Mouse (Mus musculus) right cerebral cortex, postnatal 14 days (tissue): Measurements from ENCODE around the gene Adcy1.

Source experiments
- DNase-seq: peaks from one replicate; pipeline ENCODE4 v3.0.0; 2022

Adcy1 gene

GRCm38 (mm10) chr11:7063001-7063584 lies at the start of gene Adcy1:
Gene Adcy1 (plus strand): TSS chr11:7063489.
- DNase-seq: peak; percentile 59

- peak; percentile 14 for DNase-seq
Measured at GRCm38 (mm10) chr11:7016907-7017306, 46.4 kb upstream of the Adcy1 start.

GRCm38 (mm10) chr11:7018078-7018477 lies 45.2 kb upstream of the Adcy1 start:
- peak; percentile 24 for DNase-seq

- DNase-seq: no peak
Measured at GRCm38 (mm10) chr11:7019006-7019525, 44.2 kb upstream of the Adcy1 start.

- DNase-seq: no peak
Measured at GRCm38 (mm10) chr11:7033063-7033462, 30.2 kb upstream of the Adcy1 start.

- DNase-seq: peak; percentile 44
Measured at GRCm38 (mm10) chr11:7039722-7040121, 23.6 kb upstream of the Adcy1 start.

GRCm38 (mm10) chr11:7040801-7041200 lies 22.5 kb upstream of the Adcy1 start:
- no peak for DNase-seq

- no peak for DNase-seq
Measured at GRCm38 (mm10) chr11:7047176-7047575, 16.1 kb upstream of the Adcy1 start.

- no peak for DNase-seq
Measured at GRCm38 (mm10) chr11:7047584-7047983, 15.7 kb upstream of the Adcy1 start.

GRCm38 (mm10) chr11:7053710-7054109 lies 9.6 kb upstream of the Adcy1 start:
- no peak for DNase-seq

- no peak for DNase-seq
Measured at GRCm38 (mm10) chr11:7054662-7055265, 8.5 kb upstream of the Adcy1 start.

- peak; percentile 74 for DNase-seq
Measured at GRCm38 (mm10) chr11:7055455-7056017, 7.8 kb upstream of the Adcy1 start.

- DNase-seq: no peak
Measured at GRCm38 (mm10) chr11:7056121-7056520, 7.2 kb upstream of the Adcy1 start.

- no peak for DNase-seq
Measured at GRCm38 (mm10) chr11:7057781-7058180, 5.5 kb upstream of the Adcy1 start.

GRCm38 (mm10) chr11:7061961-7062360 lies 1.3 kb upstream of the Adcy1 start:
- DNase-seq: no peak

- no peak for DNase-seq
Measured at GRCm38 (mm10) chr11:7062566-7062965, 723 bp upstream of the Adcy1 start.

- DNase-seq: peak; percentile 36
Measured at GRCm38 (mm10) chr11:7063681-7064267, 485 bp downstream of the Adcy1 start.

GRCm38 (mm10) chr11:7064484-7065185 lies 1.3 kb downstream of the Adcy1 start:
- DNase-seq: peak; percentile 38

GRCm38 (mm10) chr11:7065388-7065787 lies 2.1 kb downstream of the Adcy1 start:
- no peak for DNase-seq

GRCm38 (mm10) chr11:7065876-7066275 lies 2.6 kb downstream of the Adcy1 start:
- no peak for DNase-seq

GRCm38 (mm10) chr11:7067263-7067662 lies 4.0 kb downstream of the Adcy1 start:
- no peak for DNase-seq

- DNase-seq: no peak
Measured at GRCm38 (mm10) chr11:7068479-7069235, 5.4 kb downstream of the Adcy1 start.

GRCm38 (mm10) chr11:7069762-7070161 lies 6.5 kb downstream of the Adcy1 start:
- no peak for DNase-seq
